Mouse (Mus musculus) E14TG2a.4 (cell line): ENCODE data around the gene Phb.
A peak's percentile ranks its signal among the peaks of the same experiment; 100 is the strongest.

Source experiments
- H3K27me3 ChIP-seq: 2 replicates; pipeline ENCODE4 v1.6.1; 2014; ENCODE audit warnings: low read length, control low read depth; ENCODE audit not compliant: insufficient read depth
- H3K36me3 ChIP-seq: 2 replicates; pipeline ENCODE4 v1.6.1; 2014; ENCODE audit warnings: low read length, control low read depth; ENCODE audit not compliant: insufficient read depth
- H3K4me1 ChIP-seq: replicated peaks from 2 replicates; pipeline ENCODE4 v1.6.1; 2014; ENCODE audit warnings: low read depth, low read length, control low read depth
- H3K4me3 ChIP-seq: replicated peaks from 2 replicates; pipeline ENCODE4 v1.5.1; 2014; ENCODE audit warnings: mild to moderate bottlenecking, low read length
- H3K9me3 ChIP-seq: 2 replicates; pipeline ENCODE4 v1.6.1; 2014; ENCODE audit warnings: low read length, control low read depth
- CTCF ChIP-seq: conservative IDR thresholded peaks from 2 replicates; pipeline ENCODE4 v1.5.1; 2014; ENCODE audit warnings: low read length
- NANOG ChIP-seq: IDR thresholded peaks from 2 replicates; pipeline ENCODE4 v1.6.1; 2014; ENCODE audit warnings: borderline replicate concordance, low read length, mixed read lengths
- POU5F1 ChIP-seq: IDR thresholded peaks from 2 replicates; pipeline ENCODE4 v1.6.1; 2014; ENCODE audit warnings: low read length, borderline replicate concordance

Gene Phb

GRCm38 (mm10) chr11:95675498-95675897, 8.7 kb downstream of the Phb start:
- TF ChIP-seq CTCF (no peak), POU5F1 (no peak), NANOG (no peak)
- H3K4me1 ChIP-seq = peaks cover 90% of the 10 kb centered on the region
- no peaks in the 10 kb centered on the region for H3K9me3 ChIP-seq
- H3K4me3 ChIP-seq = no peak overlapping the region
- H3K36me3 ChIP-seq = peaks cover 96% of the 10 kb centered on the region
- no peaks in the 10 kb centered on the region for H3K27me3 ChIP-seq

GRCm38 (mm10) chr11:95676307-95676706, 9.6 kb downstream of the Phb start:
- H3K4me3 ChIP-seq = no peak overlapping the region

GRCm38 (mm10) chr11:95677925-95678701, 11.4 kb downstream of the Phb start:
- Histone ChIP-seq H3K36me3 (peaks cover 97% of the 10 kb centered on the region), H3K4me3 (no peak overlapping the region), H3K9me3 (no peaks in the 10 kb centered on the region), H3K27me3 (no peaks in the 10 kb centered on the region), H3K4me1 (peaks cover 90% of the 10 kb centered on the region)
- TF ChIP-seq CTCF (no peak), POU5F1 (no peak), NANOG (no peak)

More at GRCm38 (mm10) chr11:95676307-95676706, 9.6 kb downstream of the Phb start:
- H3K9me3 ChIP-seq = no peaks in the 10 kb centered on the region
- TF ChIP-seq NANOG (no peak), POU5F1 (no peak), CTCF (peak; percentile 91)
- H3K27me3 ChIP-seq = no peaks in the 10 kb centered on the region
- peaks cover 89% of the 10 kb centered on the region for H3K4me1 ChIP-seq
- peaks cover 96% of the 10 kb centered on the region for H3K36me3 ChIP-seq

GRCm38 (mm10) chr11:95681995-95682601, 15.3 kb downstream of the Phb start:
- TF ChIP-seq POU5F1 (no peak), NANOG (no peak), CTCF (no peak)
- no peaks in the 10 kb centered on the region for H3K27me3 ChIP-seq
- H3K9me3 ChIP-seq = no peaks in the 10 kb centered on the region
- H3K4me3 ChIP-seq = no peak overlapping the region
- H3K36me3 ChIP-seq = peaks cover 59% of the 10 kb centered on the region
- H3K4me1 ChIP-seq = peaks cover 70% of the 10 kb centered on the region

GRCm38 (mm10) chr11:95682946-95683345, 16.2 kb downstream of the Phb start:
- no peaks in the 10 kb centered on the region for H3K9me3 ChIP-seq
- peaks cover 50% of the 10 kb centered on the region for H3K36me3 ChIP-seq
- no peaks in the 10 kb centered on the region for H3K27me3 ChIP-seq
- no peak for TF ChIP-seq POU5F1
- TF ChIP-seq CTCF = no peak
- TF ChIP-seq NANOG = no peak
- peaks cover 68% of the 10 kb centered on the region for H3K4me1 ChIP-seq
- no peak overlapping the region for H3K4me3 ChIP-seq

- TF ChIP-seq CTCF (peak; percentile 94), NANOG (no peak), POU5F1 (no peak)
- Histone ChIP-seq H3K36me3 (peaks cover 20% of the 10 kb centered on the region), H3K4me3 (no peak overlapping the region), H3K27me3 (0 out of 2 replicates have a peak, but pooled peaks cover 8% of the 10 kb centered on the region), H3K4me1 (peaks cover 57% of the 10 kb centered on the region), H3K9me3 (no peaks in the 10 kb centered on the region)
These were observed 19.3 kb downstream of the Phb start for GRCm38 (mm10) chr11:95686031-95686430.

- Histone ChIP-seq H3K4me3 (no peak overlapping the region), H3K27me3 (peaks cover 13% of the 10 kb centered on the region), H3K36me3 (peaks cover 9% of the 10 kb centered on the region), H3K9me3 (no peaks in the 10 kb centered on the region), H3K4me1 (peaks cover 45% of the 10 kb centered on the region)
- no peak for TF ChIP-seq POU5F1
- no peak for TF ChIP-seq NANOG
- no peak for TF ChIP-seq CTCF
These were observed 20.4 kb downstream of the Phb start for GRCm38 (mm10) chr11:95687084-95687656.

- Histone ChIP-seq H3K4me3 (peak overlapping the region; percentile 27; the same call in 1 of the 2 replicates), H3K4me1 (peaks cover 37% of the 10 kb centered on the region), H3K9me3 (no peaks in the 10 kb centered on the region), H3K36me3 (no peaks in the 10 kb centered on the region), H3K27me3 (peaks cover 13% of the 10 kb centered on the region)
- TF ChIP-seq POU5F1 = no peak
- no peak for TF ChIP-seq NANOG
- no peak for TF ChIP-seq CTCF
These were observed 21.8 kb downstream of the Phb start for GRCm38 (mm10) chr11:95688515-95688914.

GRCm38 (mm10) chr11:95688981-95689380, 22.2 kb downstream of the Phb start:
- Histone ChIP-seq H3K27me3 (peaks cover 13% of the 10 kb centered on the region), H3K9me3 (no peaks in the 10 kb centered on the region), H3K4me1 (peaks cover 37% of the 10 kb centered on the region), H3K36me3 (no peaks in the 10 kb centered on the region), H3K4me3 (peak overlapping the region; percentile 27; the same call in 1 of the 2 replicates)
- TF ChIP-seq NANOG = no peak
- no peak for TF ChIP-seq POU5F1
